Mouse (Mus musculus): ENCODE data around the gene Fam98c. TPM values are rescaled to one million over a fixed set of nuclear protein-coding genes. Genes with fewer than 3 reads are reported as not detected.
A peak's percentile ranks its signal among the peaks of the same experiment; 100 is the strongest.

Fam98c gene
- polyA plus RNA-seq, 1 experiment from 2014 or later, result 20.4 TPM

DNA sequence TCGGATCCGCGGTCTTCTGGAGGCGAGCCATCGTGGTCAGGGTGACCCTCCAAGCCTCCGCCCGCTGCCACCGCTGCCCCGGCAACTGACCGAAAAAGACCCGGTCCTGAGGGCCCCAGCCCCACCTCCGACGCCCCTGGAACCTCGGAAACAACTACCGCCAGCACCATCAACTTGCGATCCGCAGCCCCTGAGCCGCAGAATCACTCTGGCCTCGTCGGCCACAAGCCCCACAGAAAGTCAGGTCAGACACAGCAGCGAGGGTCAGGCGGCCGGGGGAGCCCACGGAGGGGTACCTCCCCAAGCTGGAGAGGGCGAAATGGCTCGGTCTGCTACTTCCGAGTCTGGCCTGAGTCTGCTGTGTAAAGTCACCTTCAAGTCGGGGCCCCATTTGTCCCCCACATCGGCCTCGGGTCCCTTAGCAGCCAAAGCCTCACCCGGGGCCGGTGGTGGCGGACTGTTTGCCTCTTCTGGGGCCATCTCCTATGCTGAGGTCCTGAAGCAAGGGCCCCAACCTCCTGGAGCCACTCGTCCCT lies 15.6 kb upstream of the Fam98c start:
- H3K27me3 ChIP-seq (ENCODE audit: insufficient read depth, low read length), result peaks cover 22% of the 10 kb centered on the region
- ATAC-seq (ENCODE audit: low FRiP score, low TSS enrichment), result no peak

DNA sequence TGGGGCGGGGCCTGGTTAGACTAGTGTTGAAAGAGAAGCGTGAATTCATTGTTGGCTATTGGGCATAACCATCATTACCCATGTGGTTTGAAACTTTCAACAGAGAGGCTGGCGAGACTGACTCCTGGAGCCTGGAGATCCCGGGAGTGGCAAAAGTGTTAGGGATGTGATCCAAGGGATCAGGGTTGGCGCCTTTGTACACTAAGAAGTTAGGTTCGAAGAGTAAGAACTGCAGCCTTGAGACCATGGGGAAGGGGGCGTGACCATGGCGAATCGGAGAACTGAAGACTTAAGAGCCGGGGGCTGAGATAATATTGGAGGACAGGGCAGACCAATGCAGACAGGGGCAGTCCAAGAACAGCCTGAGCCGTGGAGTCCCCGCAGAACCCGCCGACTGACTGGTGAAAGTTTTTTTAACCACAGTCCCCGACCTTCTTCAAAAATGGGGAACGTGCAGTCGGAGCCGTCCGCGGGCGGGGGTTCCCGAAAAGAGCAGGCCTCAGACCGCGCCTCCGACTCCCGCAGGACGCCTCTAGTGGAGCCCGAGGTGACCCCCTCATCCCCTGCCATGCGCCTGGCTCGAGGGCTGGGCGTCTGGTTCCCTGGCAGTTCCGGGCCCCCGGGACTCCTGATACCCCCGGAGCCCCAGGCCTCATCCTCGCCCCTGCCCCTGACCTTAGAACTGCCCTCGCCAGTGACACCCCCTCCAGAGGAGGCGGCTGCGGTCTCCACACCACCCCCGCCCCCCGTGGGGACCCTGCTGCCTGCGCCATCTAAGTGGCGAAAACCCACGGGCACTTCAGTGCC lies 14.9 kb upstream of the Fam98c start:
- ATAC-seq (ENCODE audit: low FRiP score, low TSS enrichment), result 0 out of 2 replicates have a peak, but pooled peaks have one; percentile 8
- peaks cover 22% of the 10 kb centered on the region for H3K27me3 ChIP-seq (ENCODE audit: insufficient read depth, low read length)
- peaks cover 27% of the 10 kb centered on the region for H3K4me1 ChIP-seq (ENCODE audit: insufficient read depth, low read length)
- no peak overlapping the region for H3K27ac ChIP-seq (ENCODE audit: low read length)
- peak overlapping the region; percentile 70 for H3K4me3 ChIP-seq (ENCODE audit: low read length)
- H3K4me2 ChIP-seq (replicated peaks; ENCODE audit: low read depth, low read length), result peak overlapping the region; percentile 62
- H3K9ac ChIP-seq (replicated peaks; ENCODE audit: low read length), result peak overlapping the region; percentile 71
- peaks cover 27% of the 10 kb centered on the region for H3K36me3 ChIP-seq (ENCODE audit: insufficient read depth, low read length)
- H3K9me3 ChIP-seq (ENCODE audit: low read length), result no peaks in the 10 kb centered on the region
- 1% methylated on average over 43 of the region's 43 CpGs for WGBS

More for the DNA sequence above, 15.6 kb upstream of the Fam98c start:
- Histone ChIP-seq H3K4me1 (ENCODE audit: insufficient read depth, low read length) (peaks cover 27% of the 10 kb centered on the region), H3K9ac (replicated peaks; ENCODE audit: low read length) (peak overlapping the region; percentile 71), H3K9me3 (ENCODE audit: low read length) (no peaks in the 10 kb centered on the region), H3K36me3 (ENCODE audit: insufficient read depth, low read length) (peaks cover 34% of the 10 kb centered on the region), H3K4me3 (ENCODE audit: low read length) (peak overlapping the region; percentile 70), H3K4me2 (replicated peaks; ENCODE audit: low read depth, low read length) (peak overlapping the region; percentile 62), H3K27ac (ENCODE audit: low read length) (no peak overlapping the region)
- WGBS, result 4% methylated on average over 34 of the region's 34 CpGs

DNA sequence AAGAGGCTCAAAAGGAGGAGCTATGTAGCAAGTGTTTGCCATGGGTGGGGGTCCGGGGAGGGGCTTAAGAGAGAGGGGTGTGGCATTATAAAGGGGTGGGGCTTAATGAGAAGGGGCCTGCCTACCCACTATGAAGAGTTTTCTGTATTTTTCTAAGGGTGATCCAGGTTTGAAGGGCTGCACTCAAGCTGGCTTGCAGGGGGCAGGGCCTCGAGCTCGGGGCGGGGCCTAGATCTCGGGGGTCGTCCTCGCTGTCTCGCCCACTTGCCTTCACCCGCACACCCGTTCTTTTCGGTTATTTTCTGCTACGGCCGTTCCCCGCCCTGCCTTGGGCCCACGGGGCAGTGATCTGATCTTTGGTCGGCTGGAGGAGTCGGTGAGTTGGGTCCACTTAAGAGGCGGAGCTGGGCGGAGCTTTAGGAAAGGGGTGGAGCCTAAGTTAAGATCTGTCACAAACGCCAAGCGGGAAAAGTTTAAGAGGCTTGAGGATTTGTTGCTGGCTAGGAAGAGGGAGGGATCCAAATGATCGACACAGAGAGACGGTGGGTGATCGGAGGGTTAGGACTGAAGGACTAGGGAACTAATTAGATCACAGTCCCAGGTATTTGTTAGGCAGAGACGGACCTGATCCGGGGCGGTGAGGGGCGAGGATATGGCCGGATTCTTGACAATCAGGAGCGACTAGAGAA lies 14.2 kb upstream of the Fam98c start, which contains the start of the genes Ggn and Spred3:
Ggn (plus strand) TSS at position 145 of the 689 bp plus-strand sequence.
Spred3 (minus strand) TSS at position 346 of the 689 bp plus-strand sequence.
- Histone ChIP-seq H3K4me3 (ENCODE audit: low read length) (peak within 1 kb of the TSS; percentile 70), H3K9me3 (ENCODE audit: low read length) (no peaks in the 10 kb centered on the region), H3K36me3 (ENCODE audit: insufficient read depth, low read length) (peaks cover 20% of the 10 kb centered on the region), H3K9ac (replicated peaks; ENCODE audit: low read length) (peak within 1 kb of the TSS; percentile 71), H3K27me3 (ENCODE audit: insufficient read depth, low read length) (peaks cover 22% of the 10 kb centered on the region), H3K4me1 (ENCODE audit: insufficient read depth, low read length) (peaks cover 27% of the 10 kb centered on the region), H3K4me2 (replicated peaks; ENCODE audit: low read depth, low read length) (peak within 1 kb of the TSS; percentile 62), H3K27ac (ENCODE audit: low read length) (peak within 1 kb of the TSS; percentile 87)
- peak; percentile 72 for ATAC-seq (ENCODE audit: low FRiP score, low TSS enrichment)
- WGBS, result under 1% methylated on average over 30 of the region's 30 CpGs

DNA sequence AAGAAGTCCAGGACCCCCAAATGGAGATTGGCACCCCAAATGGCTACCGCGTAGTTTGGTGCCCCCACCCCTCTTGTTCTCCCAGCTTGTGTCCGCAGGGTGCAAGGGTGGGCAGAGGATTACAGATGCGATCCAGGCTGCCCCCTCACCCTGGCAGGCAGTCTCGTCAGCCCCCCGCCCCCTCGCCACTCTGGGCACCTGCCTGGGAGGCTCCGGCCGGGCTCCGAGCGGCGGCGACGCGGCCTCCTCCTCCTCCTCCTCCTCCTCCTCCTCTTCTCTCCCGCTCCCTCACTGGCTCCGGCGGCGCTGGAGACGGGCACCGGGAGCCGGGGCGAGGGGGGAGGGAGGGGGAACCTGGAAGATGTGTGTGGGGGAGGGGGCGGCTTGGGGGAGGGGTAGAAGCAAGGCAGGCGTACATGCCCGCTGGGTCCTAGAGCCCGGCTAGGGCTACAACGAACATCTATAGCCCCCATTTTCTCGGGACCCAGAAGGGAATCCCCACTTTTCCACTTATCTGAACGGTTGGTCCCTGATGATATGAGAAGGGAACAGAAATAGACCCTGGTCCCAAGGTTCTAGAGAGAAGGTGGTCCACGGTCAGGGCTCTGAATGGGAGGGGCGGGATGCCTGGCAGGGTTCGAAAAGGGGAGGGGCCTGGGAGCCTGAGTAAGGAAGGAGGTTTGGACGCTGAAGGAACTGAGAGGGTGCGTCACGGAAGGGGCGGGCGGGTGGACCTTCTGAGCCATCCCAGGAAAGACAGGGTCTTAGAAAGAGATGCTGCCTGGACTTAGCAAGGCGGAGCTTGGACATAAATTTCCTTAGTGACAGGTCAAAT lies 13.4 kb upstream of the Fam98c start:
- Histone ChIP-seq H3K4me1 (ENCODE audit: insufficient read depth, low read length) (peaks cover 27% of the 10 kb centered on the region), H3K9me3 (ENCODE audit: low read length) (no peaks in the 10 kb centered on the region), H3K27me3 (ENCODE audit: insufficient read depth, low read length) (peaks cover 22% of the 10 kb centered on the region), H3K36me3 (ENCODE audit: insufficient read depth, low read length) (peaks cover 13% of the 10 kb centered on the region), H3K4me3 (ENCODE audit: low read length) (peak overlapping the region; percentile 70), H3K9ac (replicated peaks; ENCODE audit: low read length) (peak overlapping the region; percentile 71), H3K4me2 (replicated peaks; ENCODE audit: low read depth, low read length) (peak overlapping the region; percentile 62), H3K27ac (ENCODE audit: low read length) (peak overlapping the region; percentile 87)
- under 1% methylated on average over 29 of the region's 39 CpGs for WGBS
- peak; percentile 91 for ATAC-seq (ENCODE audit: low FRiP score, low TSS enrichment)

DNA sequence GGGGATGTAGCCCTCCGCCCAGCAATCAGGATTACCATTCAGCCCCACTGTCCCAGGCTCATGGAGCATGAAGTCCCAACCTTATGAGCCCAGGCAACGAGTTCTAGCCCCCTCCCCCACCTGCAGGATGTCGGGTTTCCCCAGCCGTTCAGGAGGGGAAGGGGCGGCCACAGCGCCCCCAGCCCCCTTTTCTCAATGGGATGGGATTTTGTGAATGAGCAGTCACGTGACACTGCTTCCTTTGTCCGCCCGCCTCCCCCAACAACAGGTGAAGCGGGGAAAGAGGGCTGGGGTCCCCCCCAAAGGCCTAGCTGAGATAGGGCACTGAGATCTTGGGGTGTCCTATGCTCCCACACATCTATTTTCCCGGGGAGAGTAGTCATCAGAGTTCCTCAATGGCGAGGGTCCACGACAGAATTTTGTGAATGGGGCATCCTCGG lies 12.8 kb upstream of the Fam98c start:
- peak overlapping the region; percentile 71 for H3K9ac ChIP-seq (replicated peaks; ENCODE audit: low read length)
- peaks cover 22% of the 10 kb centered on the region for H3K27me3 ChIP-seq (ENCODE audit: insufficient read depth, low read length)
- H3K36me3 ChIP-seq (ENCODE audit: insufficient read depth, low read length), result peaks cover 9% of the 10 kb centered on the region
- no peak for ATAC-seq (ENCODE audit: low FRiP score, low TSS enrichment)
- H3K4me3 ChIP-seq (ENCODE audit: low read length), result peak overlapping the region; percentile 70
- 2% methylated on average over 14 of the region's 14 CpGs for WGBS
- H3K4me1 ChIP-seq (ENCODE audit: insufficient read depth, low read length), result peaks cover 27% of the 10 kb centered on the region
- H3K9me3 ChIP-seq (ENCODE audit: low read length), result no peaks in the 10 kb centered on the region
- peak overlapping the region; percentile 62 for H3K4me2 ChIP-seq (replicated peaks; ENCODE audit: low read depth, low read length)
- peak overlapping the region; percentile 87 for H3K27ac ChIP-seq (ENCODE audit: low read length)

DNA sequence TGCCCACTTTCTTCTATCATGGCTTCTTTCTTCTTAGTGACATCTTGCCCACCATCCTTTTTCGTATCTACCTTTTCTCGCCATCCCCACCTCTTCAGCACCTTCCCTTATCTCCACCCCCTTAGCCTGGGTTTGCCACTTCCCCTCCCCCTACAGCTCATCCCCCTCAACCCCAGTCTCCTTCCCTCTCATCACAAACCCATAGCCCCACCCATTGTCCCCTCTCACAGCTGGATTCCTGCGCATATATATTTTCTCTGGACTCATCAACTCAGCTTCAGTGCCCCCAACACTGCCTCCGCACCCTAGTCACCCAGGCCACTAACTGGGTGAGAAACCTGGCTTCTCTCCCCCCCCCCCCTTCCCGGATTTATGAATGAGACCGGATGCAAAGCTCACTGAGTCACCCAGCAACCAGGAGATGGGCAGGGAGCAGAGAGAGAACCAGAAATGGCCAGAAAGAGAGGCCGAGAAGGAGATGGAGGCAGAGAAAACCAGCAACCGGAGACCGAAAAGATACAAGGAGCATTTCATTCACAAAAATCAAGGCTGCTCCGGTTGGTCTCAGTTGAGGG lies 12.2 kb upstream of the Fam98c start:
- Histone ChIP-seq H3K4me3 (ENCODE audit: low read length) (peak overlapping the region; percentile 70), H3K4me1 (ENCODE audit: insufficient read depth, low read length) (peaks cover 29% of the 10 kb centered on the region), H3K36me3 (ENCODE audit: insufficient read depth, low read length) (peaks cover 4% of the 10 kb centered on the region), H3K4me2 (replicated peaks; ENCODE audit: low read depth, low read length) (peak overlapping the region; percentile 62), H3K9me3 (ENCODE audit: low read length) (no peaks in the 10 kb centered on the region), H3K27ac (ENCODE audit: low read length) (peak overlapping the region; percentile 87), H3K27me3 (ENCODE audit: insufficient read depth, low read length) (peaks cover 16% of the 10 kb centered on the region), H3K9ac (replicated peaks; ENCODE audit: low read length) (peak overlapping the region; percentile 71)
- 8% methylated on average over 10 of the region's 10 CpGs for WGBS
- no peak for ATAC-seq (ENCODE audit: low FRiP score, low TSS enrichment)

DNA sequence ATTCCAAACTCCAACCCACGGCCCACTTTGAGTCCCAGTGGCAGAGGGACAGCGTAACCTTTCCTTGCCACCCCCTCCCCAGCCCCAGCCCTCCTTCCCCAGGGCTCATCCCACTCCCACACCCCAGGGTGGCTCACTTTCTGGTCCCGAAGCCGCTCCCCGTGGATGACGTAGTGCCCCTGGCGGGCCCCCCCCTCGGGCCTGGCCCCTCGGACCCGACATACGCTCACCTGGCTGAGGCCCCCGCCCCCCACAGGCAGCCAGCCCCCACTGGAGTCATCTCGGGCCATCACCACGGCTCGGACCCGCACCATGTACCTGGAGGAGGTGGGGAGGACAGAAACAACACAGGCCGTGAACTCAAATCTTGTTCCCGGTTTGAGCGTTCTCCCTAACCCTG lies 11.6 kb upstream of the Fam98c start:
- Histone ChIP-seq H3K27ac (ENCODE audit: low read length) (no peak overlapping the region), H3K27me3 (ENCODE audit: insufficient read depth, low read length) (peaks cover 10% of the 10 kb centered on the region), H3K4me1 (ENCODE audit: insufficient read depth, low read length) (peaks cover 34% of the 10 kb centered on the region), H3K9ac (replicated peaks; ENCODE audit: low read length) (no peak overlapping the region), H3K9me3 (ENCODE audit: low read length) (no peaks in the 10 kb centered on the region), H3K4me2 (replicated peaks; ENCODE audit: low read depth, low read length) (peak overlapping the region; percentile 62), H3K4me3 (ENCODE audit: low read length) (no peak overlapping the region; the same call in 1 of the 2 replicates), H3K36me3 (ENCODE audit: insufficient read depth, low read length) (no peaks in the 10 kb centered on the region; the same call in 1 of the 2 replicates)
- ATAC-seq (ENCODE audit: low FRiP score, low TSS enrichment), result no peak
- WGBS, result 14% methylated on average over 19 of the region's 19 CpGs

DNA sequence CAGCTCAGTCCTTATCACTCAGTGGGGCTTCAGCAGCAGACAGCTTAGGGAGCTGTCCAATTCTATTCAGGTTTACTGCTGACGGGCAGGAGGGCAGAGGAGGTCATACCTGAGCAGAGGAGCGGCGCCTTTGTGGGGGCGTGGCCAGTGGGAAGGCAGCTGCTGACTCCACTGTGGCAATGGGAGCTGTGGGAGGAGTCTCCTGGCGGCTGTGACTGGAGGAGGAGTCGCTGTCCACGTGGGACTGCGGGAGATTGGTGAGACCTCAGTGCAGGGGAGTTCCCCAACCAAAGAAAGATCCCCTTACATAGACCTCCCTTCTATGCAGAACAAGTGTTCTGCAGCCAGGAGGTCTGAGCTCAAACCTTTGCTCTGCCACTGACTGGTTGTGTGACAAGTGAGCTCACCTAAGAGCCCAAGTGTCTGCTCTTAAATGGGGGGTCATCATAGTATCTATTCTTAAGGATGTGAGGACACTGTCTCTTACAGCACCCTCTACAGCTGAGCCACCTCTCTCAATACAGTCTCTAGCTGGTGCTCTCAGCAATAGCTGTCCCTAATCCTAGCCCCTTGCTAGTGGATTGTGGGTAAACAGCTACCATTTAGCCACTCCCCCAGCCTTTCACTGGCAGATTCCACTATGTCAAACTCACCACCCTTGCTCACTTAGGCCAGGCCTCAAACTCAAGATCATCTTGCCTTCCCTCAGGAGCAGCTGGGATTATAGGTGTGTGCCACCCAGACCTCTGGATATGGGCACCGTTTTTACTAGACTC lies 6.9 kb upstream of the Fam98c start:
- peaks cover 4% of the 10 kb centered on the region for H3K36me3 ChIP-seq (ENCODE audit: insufficient read depth, low read length)
- no peak overlapping the region for H3K9ac ChIP-seq (replicated peaks; ENCODE audit: low read length)
- 18% methylated on average over 9 of the region's 9 CpGs for WGBS
- H3K27ac ChIP-seq (ENCODE audit: low read length), result no peak overlapping the region
- H3K4me1 ChIP-seq (ENCODE audit: insufficient read depth, low read length), result peaks cover 10% of the 10 kb centered on the region
- no peaks in the 10 kb centered on the region for H3K9me3 ChIP-seq (ENCODE audit: low read length)
- H3K4me2 ChIP-seq (replicated peaks; ENCODE audit: low read depth, low read length), result no peak overlapping the region; the same call in 1 of the 2 replicates
- H3K4me3 ChIP-seq (ENCODE audit: low read length), result no peak overlapping the region
- H3K27me3 ChIP-seq (ENCODE audit: insufficient read depth, low read length), result peaks cover 14% of the 10 kb centered on the region
- peak; percentile 77 for ATAC-seq (ENCODE audit: low FRiP score, low TSS enrichment)
